Mouse (Mus musculus) urinary bladder, postnatal 4 days (tissue): ENCODE results near the gene Gmip.

Experiments used
- DNase-seq, 2 experiments: peaks; one replicate each; pipeline ENCODE4 v3.0.0; 2021 to 2022; ENCODE audit warnings: low spot score in 2 of 2

Gene Gmip

GRCm38 (mm10) chr8:69803366-69803765, 5.1 kb upstream of the Gmip start:
- DNase-seq: peak; percentile 13 to 54

GRCm38 (mm10) chr8:69804537-69804936, 3.9 kb upstream of the Gmip start:
- DNase-seq: no peak

- peak in 1 of 2 experiments; percentile 58 for DNase-seq
Measured at GRCm38 (mm10) chr8:69805086-69805485, 3.4 kb upstream of the Gmip start.

GRCm38 (mm10) chr8:69805491-69805890, 3.0 kb upstream of the Gmip start:
- peak in 1 of 2 experiments; percentile 55 for DNase-seq

- peak in 1 of 2 experiments; percentile 54 for DNase-seq
Measured at GRCm38 (mm10) chr8:69807236-69807635, 1.2 kb upstream of the Gmip start.

- no peak for DNase-seq
Measured at GRCm38 (mm10) chr8:69808864-69809403, 455 bp downstream of the Gmip start.

GRCm38 (mm10) chr8:69809820-69810219, 1.3 kb downstream of the Gmip start:
- no peak for DNase-seq

GRCm38 (mm10) chr8:69814881-69815280, 6.4 kb downstream of the Gmip start:
- no peak for DNase-seq

- DNase-seq: no peak
Measured at GRCm38 (mm10) chr8:69815396-69815795, 6.9 kb downstream of the Gmip start.

- DNase-seq: no peak
Measured at GRCm38 (mm10) chr8:69820466-69820865, 12.0 kb downstream of the Gmip start.

GRCm38 (mm10) chr8:69821971-69822385, 13.5 kb downstream of the Gmip start:
- peak in 1 of 2 experiments; percentile 35 for DNase-seq

- DNase-seq: peak in 1 of 2 experiments; percentile 56
Measured at GRCm38 (mm10) chr8:69822386-69823191, 14.1 kb downstream of the Gmip start, which contains the start of gene Lpar2. TSS of gene Lpar2 (plus strand) at chr8:69822429.

- DNase-seq: no peak
Measured at GRCm38 (mm10) chr8:69826371-69826770, 17.9 kb downstream of the Gmip start.

- DNase-seq: peak; percentile 81
Measured at GRCm38 (mm10) chr8:69832298-69832853, 23.9 kb downstream of the Gmip start, which contains the start of gene Pbx4. TSS of gene Pbx4 (plus strand) at chr8:69832491.

GRCm38 (mm10) chr8:69837057-69837682, 28.7 kb downstream of the Gmip start:
- DNase-seq: no peak

- DNase-seq: no peak
Measured at GRCm38 (mm10) chr8:69847167-69848065, 38.9 kb downstream of the Gmip start.

- peak; percentile 33 to 61 for DNase-seq
Measured at GRCm38 (mm10) chr8:69848951-69849350, 40.5 kb downstream of the Gmip start.

GRCm38 (mm10) chr8:69849899-69850298, 41.4 kb downstream of the Gmip start:
- no peak for DNase-seq

GRCm38 (mm10) chr8:69850926-69851506, 42.5 kb downstream of the Gmip start:
- no peak for DNase-seq

GRCm38 (mm10) chr8:69853869-69854268, 45.4 kb downstream of the Gmip start:
- DNase-seq: no peak

- DNase-seq: no peak
Measured at GRCm38 (mm10) chr8:69860807-69861206, 52.3 kb downstream of the Gmip start.
